Mouse (Mus musculus) midbrain, postnatal 0 days (tissue): ENCODE data around the gene Adam22. TPM values are rescaled to one million over a fixed set of nuclear protein-coding genes. Genes with fewer than 3 reads are reported as not detected.
A peak's percentile ranks its signal among the peaks of the same experiment; 100 is the strongest.
"Not testable (repeated sequence)": the region's sequence is repeated elsewhere in the genome, so short reads cannot be mapped to it uniquely, and the experiment has no call there.

Experiments
- ATAC-seq: fragments of 200-750 bp; cut with Nextera tagmentation; 2 replicates; pipeline ENCODE4 v1.8.0; 2017; ENCODE audit warnings: moderate number of reproducible peaks, mild to moderate bottlenecking, moderate TSS enrichment, moderate library complexity; ENCODE audit not compliant: low FRiP score
- DNase-seq: peaks from one replicate; pipeline ENCODE4 v3.0.0-alpha.2; 2015; ENCODE audit warnings: low spot score
- H3K27ac ChIP-seq: fragments of 300-500 bp; sonication (generic); 2 replicates; pipeline ENCODE4 v1.5.1; 2014; ENCODE audit warnings: low read depth, mild to moderate bottlenecking, low read length, mixed read lengths
- H3K27me3 ChIP-seq: fragments of 300-500 bp; sonication (generic); 2 replicates; pipeline ENCODE4 v1.6.1; 2014; ENCODE audit warnings: low read length, control low read depth, mixed read lengths; ENCODE audit not compliant: insufficient read depth
- H3K36me3 ChIP-seq: fragments of 300-500 bp; sonication (generic); 2 replicates; pipeline ENCODE4 v1.6.1; 2014; ENCODE audit warnings: low read length, control low read depth, mixed read lengths; ENCODE audit not compliant: insufficient read depth
- H3K4me1 ChIP-seq: fragments of 300-500 bp; sonication (generic); 2 replicates; pipeline ENCODE4 v1.6.1; 2014; ENCODE audit warnings: mild to moderate bottlenecking, control low read depth, antibody characterized with exemption, low read length, mixed read lengths; ENCODE audit not compliant: insufficient read depth
- H3K4me2 ChIP-seq: fragments of 300-500 bp; sonication (generic); 2 replicates; pipeline ENCODE4 v1.6.1; 2014; ENCODE audit warnings: low read depth, mild to moderate bottlenecking, low read length, mixed read lengths; ENCODE audit not compliant: poor library complexity, severe bottlenecking
- H3K4me3 ChIP-seq: fragments of 300-500 bp; sonication (generic); 2 replicates; pipeline ENCODE4 v1.5.1; 2014; ENCODE audit warnings: low read depth, mild to moderate bottlenecking, low read length, moderate library complexity
- H3K9ac ChIP-seq: fragments of 300-500 bp; sonication (generic); replicated peaks from 2 replicates; pipeline ENCODE4 v1.6.1; 2014; ENCODE audit warnings: mild to moderate bottlenecking, low read length, moderate library complexity, mixed read lengths; ENCODE audit not compliant: poor library complexity, severe bottlenecking
- H3K9me3 ChIP-seq: fragments of 300-500 bp; sonication (generic); 2 replicates; pipeline ENCODE4 v1.6.1; 2016; ENCODE audit warnings: low read length, control low read depth
- CTCF ChIP-seq: IDR thresholded peaks from 2 replicates; pipeline ENCODE4 v1.5.1; 2016; ENCODE audit warnings: antibody characterized with exemption, mild to moderate bottlenecking
- WGBS: fragments of 180-500 bp; shearing (Covaris S2); extraction: QIAGEN DNeasy Blood & Tissue Kit; methylation state at CpG from one replicate; pipeline ENCODE4 v1.1.7; 2014; 5-methylcytosine and 5-hydroxymethylcytosine counted together
- polyA plus RNA-seq: library from polyadenylated mRNA; unstranded; fragments of >200 nt; fragmentation: Nextera tagmentation; extraction: Ambion mirVana; gene quantifications from 2 replicates; pipeline ENCODE4 v1.2.1, GENCODE M21; 2015
- total RNA-seq: library from RNA; depleted of rRNA; stranded (reverse); fragments of >200 nt; gene quantifications from 2 replicates; pipeline ENCODE4 v1.2.3, GENCODE M21; 2014

Gene Adam22
- total and polyA plus RNA-seq, 2 experiments from 2014 or later = 47.9 to 92.6 TPM

GRCm38 (mm10) chr5:8058056-8058455 is 309.9 kb downstream of the Adam22 start:
- DNase-seq (no peak), ATAC-seq (no peak)
- no peak overlapping the region for H3K9ac ChIP-seq
- H3K27ac ChIP-seq = no peak overlapping the region
- 93% methylated on average over 7 of the region's 7 CpGs for WGBS
- no peaks in the 10 kb centered on the region for H3K27me3 ChIP-seq
- H3K9me3 ChIP-seq = no peaks in the 10 kb centered on the region
- no peaks in the 10 kb centered on the region for H3K4me1 ChIP-seq
- no peak overlapping the region for H3K4me2 ChIP-seq
- peaks cover 10% of the 10 kb centered on the region for H3K36me3 ChIP-seq
- no peak for TF ChIP-seq CTCF
- H3K4me3 ChIP-seq = no peak overlapping the region

DNA sequence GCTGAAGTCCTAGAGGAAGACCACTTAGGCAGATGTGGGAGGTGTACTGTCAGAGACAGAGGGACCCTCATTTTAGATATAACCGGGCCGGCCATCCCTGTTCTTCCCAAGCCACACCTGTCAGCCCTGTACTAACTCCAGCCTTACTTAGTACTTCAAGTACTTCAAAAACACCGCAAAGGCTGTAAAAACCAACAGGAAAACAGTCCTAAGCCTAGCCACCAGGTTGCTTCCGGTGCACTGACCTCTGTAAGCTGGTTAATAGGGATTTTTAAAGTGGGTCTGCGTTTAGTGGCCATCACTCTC is 311.0 kb downstream of the Adam22 start:
- Histone ChIP-seq H3K27ac (no peak overlapping the region), H3K9me3 (no peaks in the 10 kb centered on the region), H3K4me3 (peak overlapping the region; percentile 92), H3K9ac (peak overlapping the region; percentile 69; the same call in 1 of the 2 replicates), H3K4me1 (no peaks in the 10 kb centered on the region), H3K27me3 (no peaks in the 10 kb centered on the region), H3K36me3 (peaks cover 9% of the 10 kb centered on the region), H3K4me2 (peak overlapping the region; percentile 71)
- TF ChIP-seq CTCF = no peak
- 60% methylated on average over 5 of the region's 5 CpGs for WGBS
- peak; percentile 11; the same call in 1 of the 2 replicates for ATAC-seq
- DNase-seq = no peak

DNA sequence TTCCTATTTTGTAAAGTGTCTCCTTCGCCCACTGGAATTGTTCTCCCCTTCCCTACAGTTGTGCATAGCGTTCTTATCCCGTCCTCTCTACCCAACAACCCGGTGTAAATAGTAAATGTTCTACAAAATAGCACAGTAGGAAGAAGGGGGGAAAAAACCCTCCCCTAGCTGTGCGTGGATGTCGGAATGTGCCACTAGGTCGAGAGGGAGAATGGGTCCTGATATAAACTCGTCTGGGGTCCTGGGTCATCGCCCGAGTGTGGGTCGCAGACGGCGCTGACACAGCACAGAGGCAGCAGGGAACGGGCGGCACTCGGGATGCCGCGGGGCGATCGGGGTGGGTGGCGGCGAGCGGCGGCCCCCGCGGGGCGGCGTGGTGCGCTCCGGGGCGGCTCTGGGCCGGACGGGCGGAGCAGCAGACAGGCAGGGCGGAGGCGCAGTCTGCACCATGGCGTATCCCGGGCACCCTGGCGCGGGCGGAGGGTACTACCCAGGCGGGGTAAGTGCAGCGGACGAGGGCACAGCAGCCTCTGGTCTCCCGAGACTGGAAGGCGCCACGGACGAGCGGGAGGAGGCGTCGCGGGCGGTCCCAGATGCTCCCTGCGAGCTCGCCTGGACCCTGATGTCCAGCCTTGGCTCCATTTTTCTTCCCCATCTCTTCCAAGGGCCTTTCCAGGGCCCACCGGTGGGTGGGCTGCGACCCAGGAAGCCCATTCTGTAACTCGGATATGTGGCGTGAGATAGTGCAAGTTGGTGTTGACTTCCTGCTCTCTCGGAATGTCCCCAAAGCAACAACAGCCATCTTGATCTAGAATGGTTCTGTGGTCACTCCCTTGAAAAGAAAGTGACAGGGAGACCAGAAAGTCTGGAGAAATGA is 311.6 kb downstream of the Adam22 start:
- under 1% methylated on average over 45 of the region's 60 CpGs for WGBS
- H3K9ac ChIP-seq = peak overlapping the region; percentile 69
- peak; percentile 96 for ATAC-seq
- no peaks in the 10 kb centered on the region for H3K4me1 ChIP-seq
- H3K27ac ChIP-seq = peak overlapping the region; percentile 68
- no peaks in the 10 kb centered on the region for H3K27me3 ChIP-seq
- peaks cover 9% of the 10 kb centered on the region for H3K36me3 ChIP-seq
- peak overlapping the region; percentile 71 for H3K4me2 ChIP-seq
- no peaks in the 10 kb centered on the region for H3K9me3 ChIP-seq
- TF ChIP-seq CTCF = no peak
- peak overlapping the region; percentile 92 for H3K4me3 ChIP-seq
- DNase-seq = peak; percentile 61

- no peaks in the 10 kb centered on the region for H3K27me3 ChIP-seq
- no peaks in the 10 kb centered on the region for H3K9me3 ChIP-seq
- H3K4me3 ChIP-seq = peak overlapping the region; percentile 92
- peak; percentile 2 for DNase-seq
- ATAC-seq = peak; percentile 8; the same call in 1 of the 2 replicates
- H3K4me2 ChIP-seq = peak overlapping the region; percentile 71
- H3K4me1 ChIP-seq = no peaks in the 10 kb centered on the region
- H3K36me3 ChIP-seq = peaks cover 4% of the 10 kb centered on the region
- peak overlapping the region; percentile 69; the same call in 1 of the 2 replicates for H3K9ac ChIP-seq
- 31% methylated on average over 8 of the region's 8 CpGs for WGBS
- TF ChIP-seq CTCF = no peak
- H3K27ac ChIP-seq = no peak overlapping the region
Measured at GRCm38 (mm10) chr5:8055721-8056129, 312.2 kb downstream of the Adam22 start.

DNA sequence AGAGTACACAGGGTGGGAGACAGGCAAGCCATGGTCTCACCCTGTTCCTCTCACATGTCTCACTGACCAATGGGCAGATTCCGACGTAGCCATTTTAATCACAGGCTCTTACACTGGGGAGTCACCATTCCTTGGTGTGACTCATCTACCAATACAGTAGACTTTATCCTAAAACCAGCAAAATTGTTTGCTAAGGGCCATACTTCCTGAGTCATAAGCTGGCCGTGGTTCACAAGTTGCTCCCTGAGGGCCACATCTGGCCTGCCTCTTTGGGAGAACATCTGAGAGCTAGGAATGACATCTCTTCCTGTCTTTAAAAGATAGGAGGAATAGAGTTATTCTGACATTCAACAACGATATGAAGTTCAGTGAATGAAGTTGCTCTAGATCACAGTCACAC is 314.1 kb downstream of the Adam22 start:
- DNase-seq = no peak
- TF ChIP-seq CTCF = no peak
- H3K36me3 ChIP-seq = no peaks in the 10 kb centered on the region
- ATAC-seq = no peak
- no peak overlapping the region for H3K27ac ChIP-seq
- H3K4me3 ChIP-seq = no peak overlapping the region
- H3K4me1 ChIP-seq = no peaks in the 10 kb centered on the region
- H3K9ac ChIP-seq = no peak overlapping the region
- no peak overlapping the region for H3K4me2 ChIP-seq
- H3K9me3 ChIP-seq = no peaks in the 10 kb centered on the region
- 92% methylated on average over 4 of the region's 4 CpGs for WGBS
- H3K27me3 ChIP-seq = no peaks in the 10 kb centered on the region

- no peaks in the 10 kb centered on the region for H3K27me3 ChIP-seq
- no peak within 1 kb of the TSS for H3K27ac ChIP-seq
- H3K4me1 ChIP-seq = no peaks in the 10 kb centered on the region
- no peak within 1 kb of the TSS for H3K4me3 ChIP-seq
- H3K36me3 ChIP-seq = no peaks in the 10 kb centered on the region
- DNase-seq (no peak), ATAC-seq (no peak)
- H3K9ac ChIP-seq = no peak within 1 kb of the TSS
- WGBS = 83% methylated on average over 6 of the region's 6 CpGs
- no peak for TF ChIP-seq CTCF
- H3K4me2 ChIP-seq = no peak within 1 kb of the TSS
- H3K9me3 ChIP-seq = no peaks in the 10 kb centered on the region
Measured at GRCm38 (mm10) chr5:8045855-8046254, 322.1 kb downstream of the Adam22 start, which contains the start of gene Sri. TSS of gene Sri (plus strand) at chr5:8046078.

- H3K27ac ChIP-seq, ATAC-seq, H3K9me3 ChIP-seq, DNase-seq, H3K4me3 ChIP-seq, H3K9ac ChIP-seq, H3K27me3 ChIP-seq, H3K4me1 ChIP-seq, H3K36me3 ChIP-seq, H3K4me2 ChIP-seq: not testable (repeated sequence)
- 93% methylated on average over 6 of the region's 6 CpGs for WGBS
Measured at GRCm38 (mm10) chr5:8034596-8034995, 333.4 kb downstream of the Adam22 start.
